Mouse (Mus musculus): ENCODE data around the gene Rpe.

DNA sequence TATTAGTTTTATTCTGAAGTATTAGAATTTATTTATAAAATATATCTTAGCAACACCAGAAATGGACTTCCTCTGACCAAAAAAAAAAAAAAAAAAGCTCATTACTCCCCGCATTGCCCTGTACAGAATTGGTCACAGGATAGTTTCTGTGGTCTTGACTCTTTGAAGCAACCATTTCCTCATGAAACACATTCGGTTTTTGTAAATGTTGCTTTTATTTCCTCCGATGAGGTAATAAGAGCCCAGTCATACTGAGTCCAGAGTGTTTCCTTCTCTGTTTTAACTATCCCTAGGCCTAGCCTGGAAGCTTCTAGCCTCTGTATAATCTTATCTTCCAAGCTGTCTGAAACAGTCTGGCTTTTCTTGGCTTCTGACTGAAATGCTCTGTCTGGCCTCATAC is 12.2 kb downstream of the Rpe start:
- no peak for TF ChIP-seq CTCF (IDR thresholded peaks at IDR 0.05; ENCODE audit: control insufficient read depth, insufficient read depth, insufficient replicate concordance, low read depth, low read length)
- no peak for TF ChIP-seq POLR2A (IDR thresholded peaks at IDR 0.05; ENCODE audit: control insufficient read depth, low read depth, low read length)

Data from testis, adult 2 months (tissue).